Mouse (Mus musculus): ENCODE measurements around the gene Adad2. TPM values are rescaled to one million over a fixed set of nuclear protein-coding genes. Genes with fewer than 3 reads are reported as not detected.

Gene Adad2
- 48.7 and 54.3 TPM in 2 replicates for polyA plus RNA-seq (2012; rRNA removed)

DNA sequence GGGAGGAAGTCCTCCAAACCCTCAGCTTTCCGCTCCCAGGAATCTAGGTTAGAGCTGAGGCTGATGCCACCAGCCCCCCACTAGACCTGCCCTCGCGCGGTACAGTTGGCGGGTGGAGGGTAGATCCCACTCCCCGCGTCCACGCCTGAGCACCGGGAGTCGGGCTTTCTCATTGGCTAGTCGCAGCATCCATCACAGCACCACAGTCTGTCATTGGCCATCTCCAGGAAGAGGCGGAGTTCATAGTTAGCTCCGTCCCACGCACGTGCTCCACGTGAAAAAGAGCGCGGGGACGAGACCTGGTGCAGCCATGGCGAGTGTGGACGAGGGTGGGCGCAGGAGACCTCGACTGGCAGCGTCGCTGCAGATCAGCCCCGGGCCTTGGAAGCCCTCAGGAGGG is at the start of gene Adad2:
Gene Adad2, plus strand, starts transcription at position 277 of the 400 bp plus-strand sequence.
- no peaks in the 10 kb centered on the region for H3K36me3 ChIP-seq (ENCODE audit: control insufficient read depth, insufficient read depth, low read length)
- no peaks in the 10 kb centered on the region for H3K27me3 ChIP-seq (ENCODE audit: control insufficient read depth, insufficient read depth, low read length)
- TF ChIP-seq CTCF (IDR thresholded peaks at IDR 0.05; ENCODE audit: control insufficient read depth, insufficient read depth, insufficient replicate concordance, low read depth, low read length) (no peak), POLR2A (IDR thresholded peaks at IDR 0.05; ENCODE audit: control insufficient read depth, low read depth, low read length) (peak; percentile 53; the same call in 1 of the 2 replicates)
- peaks cover 7% of the 10 kb centered on the region for H3K4me1 ChIP-seq (ENCODE audit: control insufficient read depth, insufficient read depth, low read length)
- peak within 1 kb of the TSS; percentile 85 for H3K4me3 ChIP-seq (ENCODE audit: control insufficient read depth, low read depth, low read length)
- H3K27ac ChIP-seq (ENCODE audit: control insufficient read depth, insufficient read depth, low read depth, low read length) = peak within 1 kb of the TSS; percentile 88

DNA sequence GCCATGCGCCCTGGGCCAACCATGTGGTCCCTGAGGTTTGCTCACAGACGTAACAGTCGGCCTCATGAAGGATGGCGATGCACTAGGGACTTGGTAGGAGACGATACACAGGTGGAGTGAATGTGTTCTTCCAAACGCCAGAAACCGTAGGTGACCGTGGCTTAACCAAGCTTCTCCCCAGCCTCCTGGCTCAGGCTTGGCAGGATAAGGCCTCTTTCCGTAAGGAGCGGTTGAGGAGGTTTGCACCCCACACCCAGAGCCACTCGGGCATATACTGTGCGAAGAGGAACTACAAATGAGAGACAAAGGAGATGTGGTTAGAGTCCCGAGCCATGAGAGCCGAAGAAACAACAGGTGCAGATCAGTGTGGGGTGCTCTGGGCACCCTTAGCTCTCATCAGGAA is 48.7 kb upstream of the Adad2 start:
- H3K4me3 ChIP-seq (ENCODE audit: control insufficient read depth, low read depth, low read length) = no peak overlapping the region
- no peak for TF ChIP-seq CTCF (IDR thresholded peaks at IDR 0.05; ENCODE audit: control insufficient read depth, insufficient read depth, insufficient replicate concordance, low read depth, low read length)
- no peak for TF ChIP-seq POLR2A (IDR thresholded peaks at IDR 0.05; ENCODE audit: control insufficient read depth, low read depth, low read length)
- peaks cover 2% of the 10 kb centered on the region for H3K36me3 ChIP-seq (ENCODE audit: control insufficient read depth, insufficient read depth, low read length)
- H3K27ac ChIP-seq (ENCODE audit: control insufficient read depth, insufficient read depth, low read depth, low read length) = no peak overlapping the region
- H3K4me1 ChIP-seq (ENCODE audit: control insufficient read depth, insufficient read depth, low read length) = peaks cover 4% of the 10 kb centered on the region
- no peaks in the 10 kb centered on the region for H3K27me3 ChIP-seq (ENCODE audit: control insufficient read depth, insufficient read depth, low read length)

DNA sequence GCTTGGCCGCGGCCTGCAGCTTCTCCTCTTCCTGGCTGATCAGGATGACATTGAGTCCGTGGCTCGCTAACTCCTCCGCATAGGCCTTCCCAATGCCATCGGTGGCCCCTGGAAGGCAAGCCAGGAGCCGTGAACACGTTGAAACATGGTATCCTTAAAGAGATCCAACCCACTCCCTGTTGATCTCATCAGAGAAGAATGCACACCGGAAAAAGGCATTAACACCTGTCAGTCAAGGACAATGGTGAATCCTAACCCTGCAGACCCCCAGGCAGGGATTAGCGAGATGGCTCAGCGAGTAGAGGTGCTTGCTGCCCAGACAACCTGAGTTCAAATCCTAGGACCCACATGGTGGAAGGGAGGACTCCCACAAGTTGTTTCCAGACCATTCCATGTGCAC is 46.2 kb upstream of the Adad2 start:
- Histone ChIP-seq H3K4me1 (ENCODE audit: control insufficient read depth, insufficient read depth, low read length) (no peaks in the 10 kb centered on the region), H3K27ac (ENCODE audit: control insufficient read depth, insufficient read depth, low read depth, low read length) (no peak overlapping the region), H3K36me3 (ENCODE audit: control insufficient read depth, insufficient read depth, low read length) (peaks cover 2% of the 10 kb centered on the region), H3K27me3 (ENCODE audit: control insufficient read depth, insufficient read depth, low read length) (no peaks in the 10 kb centered on the region), H3K4me3 (ENCODE audit: control insufficient read depth, low read depth, low read length) (no peak overlapping the region)
- TF ChIP-seq CTCF (IDR thresholded peaks at IDR 0.05; ENCODE audit: control insufficient read depth, insufficient read depth, insufficient replicate concordance, low read depth, low read length) (no peak), POLR2A (IDR thresholded peaks at IDR 0.05; ENCODE audit: control insufficient read depth, low read depth, low read length) (no peak)

DNA sequence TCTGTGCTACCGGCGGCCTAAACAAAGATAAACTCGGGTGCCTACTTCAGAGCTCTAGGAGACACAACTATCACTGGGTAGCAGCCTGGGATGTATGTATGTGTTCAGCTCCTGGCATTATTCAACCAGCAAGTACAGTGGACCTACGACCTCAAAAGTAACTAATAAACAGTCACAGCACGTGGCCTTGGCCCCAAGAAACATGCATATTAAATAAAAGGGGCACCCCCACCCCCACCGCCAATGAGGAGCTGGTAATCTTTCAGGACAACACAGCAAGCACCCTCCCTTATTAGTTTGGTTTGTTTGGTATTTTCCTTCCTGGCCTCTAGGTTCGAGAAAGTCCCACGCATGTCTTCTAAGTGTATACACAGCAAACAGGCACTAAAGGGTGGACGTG is 44.3 kb upstream of the Adad2 start:
- TF ChIP-seq POLR2A (IDR thresholded peaks at IDR 0.05; ENCODE audit: control insufficient read depth, low read depth, low read length) (no peak), CTCF (IDR thresholded peaks at IDR 0.05; ENCODE audit: control insufficient read depth, insufficient read depth, insufficient replicate concordance, low read depth, low read length) (no peak)
- Histone ChIP-seq H3K4me3 (ENCODE audit: control insufficient read depth, low read depth, low read length) (no peak overlapping the region), H3K4me1 (ENCODE audit: control insufficient read depth, insufficient read depth, low read length) (peaks cover 5% of the 10 kb centered on the region), H3K27ac (ENCODE audit: control insufficient read depth, insufficient read depth, low read depth, low read length) (no peak overlapping the region), H3K36me3 (ENCODE audit: control insufficient read depth, insufficient read depth, low read length) (peaks cover 2% of the 10 kb centered on the region), H3K27me3 (ENCODE audit: control insufficient read depth, insufficient read depth, low read length) (no peaks in the 10 kb centered on the region)

DNA sequence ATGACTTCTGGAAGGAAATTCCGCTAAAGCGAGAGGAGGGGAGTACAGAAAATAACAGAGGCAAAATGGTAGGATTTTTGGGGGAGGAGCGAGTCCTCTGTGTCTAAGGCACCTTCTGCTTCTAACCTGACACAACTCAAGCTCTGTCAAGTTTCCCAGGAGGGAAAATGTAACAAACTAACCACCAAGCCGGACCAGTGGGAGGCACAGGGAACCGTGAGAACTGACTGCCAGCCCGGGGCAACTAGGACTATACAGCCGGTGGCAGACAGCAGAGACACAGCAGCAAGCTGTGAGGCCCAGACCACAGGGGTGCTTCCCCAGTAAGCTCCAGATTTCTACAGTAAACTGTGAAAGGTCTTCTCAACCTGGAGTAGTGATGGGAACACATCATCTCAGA is 43.6 kb upstream of the Adad2 start:
- no peak overlapping the region for H3K27ac ChIP-seq (ENCODE audit: control insufficient read depth, insufficient read depth, low read depth, low read length)
- H3K27me3 ChIP-seq (ENCODE audit: control insufficient read depth, insufficient read depth, low read length) = no peaks in the 10 kb centered on the region
- no peak overlapping the region for H3K4me3 ChIP-seq (ENCODE audit: control insufficient read depth, low read depth, low read length)
- peaks cover 2% of the 10 kb centered on the region for H3K36me3 ChIP-seq (ENCODE audit: control insufficient read depth, insufficient read depth, low read length)
- TF ChIP-seq POLR2A (IDR thresholded peaks at IDR 0.05; ENCODE audit: control insufficient read depth, low read depth, low read length) (no peak), CTCF (IDR thresholded peaks at IDR 0.05; ENCODE audit: control insufficient read depth, insufficient read depth, insufficient replicate concordance, low read depth, low read length) (no peak)
- peaks cover 6% of the 10 kb centered on the region for H3K4me1 ChIP-seq (ENCODE audit: control insufficient read depth, insufficient read depth, low read length)

DNA sequence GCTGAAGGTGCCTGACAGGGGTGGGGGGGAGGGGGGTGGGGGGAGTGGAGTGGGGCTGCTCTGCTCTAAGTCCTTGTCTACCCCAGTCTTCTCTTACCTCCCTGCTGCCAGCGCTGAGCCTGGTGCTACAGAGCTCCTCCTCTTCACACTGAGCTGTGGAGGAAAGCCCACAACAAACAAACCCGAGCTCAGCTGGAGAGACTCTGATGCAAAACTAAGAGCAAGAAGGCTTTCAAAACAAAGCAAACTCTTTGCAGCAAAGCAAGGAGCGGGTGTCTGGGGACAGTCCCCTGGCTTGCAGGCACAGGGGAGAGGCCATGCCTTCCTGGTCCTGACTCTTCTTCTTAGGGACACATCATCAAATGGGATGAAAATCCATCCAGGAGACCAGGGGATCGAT is 42.7 kb upstream of the Adad2 start:
- no peaks in the 10 kb centered on the region for H3K27me3 ChIP-seq (ENCODE audit: control insufficient read depth, insufficient read depth, low read length)
- peaks cover 2% of the 10 kb centered on the region for H3K36me3 ChIP-seq (ENCODE audit: control insufficient read depth, insufficient read depth, low read length)
- H3K4me1 ChIP-seq (ENCODE audit: control insufficient read depth, insufficient read depth, low read length) = peaks cover 8% of the 10 kb centered on the region
- no peak overlapping the region for H3K4me3 ChIP-seq (ENCODE audit: control insufficient read depth, low read depth, low read length)
- no peak for TF ChIP-seq CTCF (IDR thresholded peaks at IDR 0.05; ENCODE audit: control insufficient read depth, insufficient read depth, insufficient replicate concordance, low read depth, low read length)
- no peak overlapping the region for H3K27ac ChIP-seq (ENCODE audit: control insufficient read depth, insufficient read depth, low read depth, low read length)

DNA sequence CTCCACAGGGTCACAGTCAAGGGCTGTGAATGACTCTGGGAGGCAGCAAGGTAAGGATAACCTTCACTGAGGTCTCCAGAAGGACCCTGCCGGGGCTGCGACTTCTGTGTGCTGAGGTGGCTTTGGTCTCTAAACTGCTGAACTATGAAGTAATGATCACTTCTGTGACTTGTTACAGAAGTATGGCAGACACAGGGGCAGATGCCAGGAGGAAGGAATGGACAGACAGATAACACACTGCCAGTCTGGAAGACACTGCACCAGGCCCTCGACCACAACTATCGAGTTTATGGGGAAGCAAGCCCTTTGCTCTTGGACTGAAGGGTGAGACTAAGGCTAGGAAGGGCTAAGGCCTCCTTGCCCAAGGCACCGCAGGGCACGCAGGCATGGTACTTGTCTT is 41.4 kb upstream of the Adad2 start:
- no peak for TF ChIP-seq POLR2A (IDR thresholded peaks at IDR 0.05; ENCODE audit: control insufficient read depth, low read depth, low read length)
- H3K4me1 ChIP-seq (ENCODE audit: control insufficient read depth, insufficient read depth, low read length) = peaks cover 8% of the 10 kb centered on the region

DNA sequence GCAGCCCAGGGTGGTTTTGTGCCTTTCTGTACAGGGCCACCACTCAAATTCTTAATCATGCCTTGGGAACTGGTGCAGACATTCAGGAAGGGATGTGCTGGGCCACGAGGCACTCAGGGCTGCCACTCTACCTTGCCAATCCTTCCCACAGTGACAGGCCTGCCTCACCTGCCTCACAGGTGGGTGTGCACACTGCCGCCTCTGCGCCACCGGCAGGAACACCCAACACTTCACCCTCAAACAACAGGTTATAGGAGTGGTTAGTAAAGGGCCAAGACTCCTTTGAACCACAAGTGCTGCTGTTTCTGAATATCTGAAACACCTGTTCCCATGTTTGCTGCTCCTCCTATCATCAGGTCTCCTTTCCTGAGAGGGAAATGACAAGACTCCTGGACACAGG is 40.1 kb upstream of the Adad2 start:
- Histone ChIP-seq H3K4me3 (ENCODE audit: control insufficient read depth, low read depth, low read length) (no peak overlapping the region), H3K27ac (ENCODE audit: control insufficient read depth, insufficient read depth, low read depth, low read length) (no peak overlapping the region), H3K36me3 (ENCODE audit: control insufficient read depth, insufficient read depth, low read length) (peaks cover 2% of the 10 kb centered on the region), H3K27me3 (ENCODE audit: control insufficient read depth, insufficient read depth, low read length) (no peaks in the 10 kb centered on the region), H3K4me1 (ENCODE audit: control insufficient read depth, insufficient read depth, low read length) (peaks cover 8% of the 10 kb centered on the region)
- TF ChIP-seq POLR2A (IDR thresholded peaks at IDR 0.05; ENCODE audit: control insufficient read depth, low read depth, low read length) (no peak), CTCF (IDR thresholded peaks at IDR 0.05; ENCODE audit: control insufficient read depth, insufficient read depth, insufficient replicate concordance, low read depth, low read length) (no peak)

More for the DNA sequence above, 41.4 kb upstream of the Adad2 start:
- H3K27ac ChIP-seq (ENCODE audit: control insufficient read depth, insufficient read depth, low read depth, low read length) = no peak overlapping the region
- H3K27me3 ChIP-seq (ENCODE audit: control insufficient read depth, insufficient read depth, low read length) = no peaks in the 10 kb centered on the region
- no peak overlapping the region for H3K4me3 ChIP-seq (ENCODE audit: control insufficient read depth, low read depth, low read length)
- H3K36me3 ChIP-seq (ENCODE audit: control insufficient read depth, insufficient read depth, low read length) = peaks cover 2% of the 10 kb centered on the region; the same call in 1 of the 2 replicates
